Mouse (Mus musculus) stomach, embryonic 14.5 days (tissue): ENCODE measurements around the gene Vmn1r1. TPM values are rescaled to one million over a fixed set of nuclear protein-coding genes. Genes with fewer than 3 reads are reported as not detected.
"Not testable (repeated sequence)": the region's sequence is repeated elsewhere in the genome, so short reads cannot be mapped to it uniquely, and the experiment has no call there.

Experiments
- ATAC-seq: fragments of 200-750 bp; cut with Nextera tagmentation; 2 replicates; pipeline ENCODE4 v1.8.0; 2017; ENCODE audit warnings: low read depth, moderate TSS enrichment; ENCODE audit not compliant: insufficient number of reproducible peaks, insufficient read depth, low FRiP score
- H3K27ac ChIP-seq: fragments of 300-500 bp; sonication (generic); 2 replicates; pipeline ENCODE4 v1.5.1; 2014; ENCODE audit warnings: mild to moderate bottlenecking, low read length, moderate library complexity, mixed read lengths
- H3K27me3 ChIP-seq: fragments of 300-500 bp; sonication (generic); 2 replicates; pipeline ENCODE4 v1.6.1; 2014; ENCODE audit warnings: low read length, control low read depth, mixed read lengths; ENCODE audit not compliant: control insufficient read depth, insufficient read depth
- H3K36me3 ChIP-seq: fragments of 300-500 bp; sonication (generic); 2 replicates; pipeline ENCODE4 v1.6.1; 2014; ENCODE audit warnings: mild to moderate bottlenecking, control low read depth, low read length, moderate library complexity, mixed read lengths; ENCODE audit not compliant: control insufficient read depth, insufficient read depth
- H3K4me1 ChIP-seq: fragments of 300-500 bp; sonication (generic); 2 replicates; pipeline ENCODE4 v1.6.1; 2014; ENCODE audit warnings: low read length, control low read depth, mixed read lengths; ENCODE audit not compliant: control insufficient read depth, insufficient read depth
- H3K4me2 ChIP-seq: fragments of 300-500 bp; sonication (generic); replicated peaks from 2 replicates; pipeline ENCODE4 v1.6.1; 2014; ENCODE audit warnings: low read depth, low read length, control low read depth
- H3K4me3 ChIP-seq: fragments of 300-500 bp; sonication (generic); 2 replicates; pipeline ENCODE4 v1.5.1; 2014; ENCODE audit warnings: low read depth, low read length, control low read depth
- H3K9ac ChIP-seq: fragments of 300-500 bp; sonication (generic); replicated peaks from 2 replicates; pipeline ENCODE4 v1.6.1; 2014; ENCODE audit warnings: low read depth, mild to moderate bottlenecking, control low read depth, low read length, moderate library complexity, mixed read lengths
- H3K9me3 ChIP-seq: fragments of 300-500 bp; sonication (generic); 2 replicates; pipeline ENCODE4 v1.6.1; 2016; ENCODE audit warnings: low read depth, low read length, control low read depth; ENCODE audit not compliant: control insufficient read depth
- WGBS: fragments of 180-500 bp; shearing (Covaris S2); extraction: QIAGEN DNeasy Blood & Tissue Kit; methylation state at CpG from one replicate; pipeline ENCODE4 v1.1.7; 2014; 5-methylcytosine and 5-hydroxymethylcytosine counted together
- polyA plus RNA-seq: library from polyadenylated mRNA; unstranded; fragments of >200 nt; fragmentation: Nextera tagmentation; extraction: Ambion mirVana; gene quantifications from 2 replicates; pipeline ENCODE4 v1.2.1, GENCODE M21; 2014

The Vmn1r1 gene
- polyA plus RNA-seq, 1 experiment from 2014 or later, result not detected

DNA sequence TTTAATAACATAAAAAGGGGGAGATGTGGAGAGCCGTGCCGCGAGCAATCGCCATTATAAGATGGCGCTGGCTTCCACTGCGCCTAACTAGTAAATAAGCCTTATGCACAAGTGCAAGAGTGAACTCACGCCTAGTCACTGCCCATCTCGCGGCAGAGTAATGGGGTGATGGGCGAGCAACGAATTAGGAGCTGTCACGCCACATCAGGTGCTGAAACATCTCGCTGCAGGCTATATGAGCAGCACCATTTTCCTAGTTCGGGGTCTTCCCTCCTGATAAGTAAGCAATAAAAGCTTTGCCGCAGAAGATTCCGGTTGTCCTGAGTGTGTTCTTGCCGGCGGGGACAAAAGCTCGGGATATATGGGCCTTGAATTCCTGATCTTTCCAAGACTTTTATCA is 12.7 kb upstream of the Vmn1r1 start:
- not testable (repeated sequence) for H3K36me3 ChIP-seq, H3K4me2 ChIP-seq, H3K9ac ChIP-seq, ATAC-seq, H3K4me3 ChIP-seq, H3K27me3 ChIP-seq, H3K4me1 ChIP-seq, H3K9me3 ChIP-seq, H3K27ac ChIP-seq
- 94% methylated on average over 19 of the region's 19 CpGs for WGBS

DNA sequence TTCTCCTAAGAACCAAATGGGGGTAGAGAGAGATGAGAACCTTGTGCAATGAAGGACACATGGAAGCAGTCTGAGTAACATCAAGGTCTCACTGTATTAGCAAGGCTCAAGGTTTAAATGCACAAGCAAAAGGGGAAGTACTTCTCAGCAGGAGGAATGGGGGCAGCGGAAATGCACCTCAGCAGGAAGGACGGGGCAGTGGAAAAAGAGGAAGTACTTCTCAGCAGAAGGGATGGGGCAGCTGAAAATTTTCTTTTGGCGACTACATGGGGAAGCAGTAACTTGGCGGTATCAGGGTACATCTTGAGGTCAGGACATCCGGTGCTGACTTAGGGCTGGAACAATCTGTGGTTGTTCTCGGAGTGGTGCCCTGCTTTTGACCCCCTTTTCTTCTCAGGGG is 5.9 kb upstream of the Vmn1r1 start:
- not testable (repeated sequence) for ATAC-seq, H3K4me2 ChIP-seq, H3K4me1 ChIP-seq, H3K9ac ChIP-seq, H3K9me3 ChIP-seq, H3K27ac ChIP-seq, H3K27me3 ChIP-seq, H3K4me3 ChIP-seq, H3K36me3 ChIP-seq
- 90% methylated on average over 6 of the region's 6 CpGs for WGBS

DNA sequence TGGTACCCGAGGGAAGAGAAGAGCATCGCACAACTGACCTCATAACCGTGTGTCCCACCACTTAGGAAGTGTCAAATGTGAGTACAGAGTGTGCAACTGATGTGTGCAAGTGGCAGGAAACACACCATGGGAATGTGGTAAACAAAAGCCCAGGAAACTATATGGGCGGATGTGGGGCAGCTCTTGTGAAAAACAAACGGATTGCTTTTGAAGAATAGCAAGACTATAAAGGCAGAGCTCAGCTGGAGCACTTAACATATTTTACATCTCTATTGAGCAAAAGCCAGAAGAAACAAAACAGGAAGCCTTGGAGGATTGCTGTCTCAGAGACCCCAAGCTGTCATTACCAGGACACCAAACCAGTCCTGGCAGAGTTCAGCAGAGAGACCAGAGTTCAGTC is 1.3 kb downstream of the Vmn1r1 start:
- no peak overlapping the region for H3K9ac ChIP-seq
- WGBS, result 47% methylated on average over 5 of the region's 5 CpGs
- H3K9me3 ChIP-seq, result no peaks in the 10 kb centered on the region
- no peaks in the 10 kb centered on the region for H3K27me3 ChIP-seq
- no peak overlapping the region for H3K27ac ChIP-seq
- no peaks in the 10 kb centered on the region for H3K4me1 ChIP-seq
- H3K4me3 ChIP-seq, result no peak overlapping the region
- no peak overlapping the region for H3K4me2 ChIP-seq
- no peak for ATAC-seq
- H3K36me3 ChIP-seq, result no peaks in the 10 kb centered on the region

DNA sequence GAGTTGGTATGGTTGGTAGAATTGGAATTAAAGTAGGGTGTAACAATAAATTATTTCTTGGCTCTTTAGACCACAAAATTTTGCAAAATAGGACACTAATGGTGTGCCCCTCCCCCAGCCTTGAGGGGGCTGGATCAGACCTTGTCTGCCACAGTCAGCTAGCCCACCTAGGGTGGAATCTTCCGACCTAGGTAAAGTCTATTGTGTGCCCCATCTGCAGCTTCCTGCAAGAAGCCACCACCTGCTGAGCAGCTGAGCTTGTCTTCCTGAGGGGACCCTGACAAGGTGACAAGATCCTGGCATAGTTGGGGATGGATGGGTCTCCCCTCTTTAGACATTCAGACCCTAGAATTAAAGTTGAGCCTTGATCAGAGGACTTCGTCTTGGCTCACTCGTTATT is 4.7 kb downstream of the Vmn1r1 start:
- no peak for ATAC-seq
- Histone ChIP-seq H3K27me3 (no peaks in the 10 kb centered on the region), H3K9ac (no peak overlapping the region), H3K36me3 (no peaks in the 10 kb centered on the region), H3K9me3 (no peaks in the 10 kb centered on the region), H3K4me1 (no peaks in the 10 kb centered on the region), H3K4me3 (no peak overlapping the region), H3K4me2 (no peak overlapping the region), H3K27ac (no peak overlapping the region)
- 80% methylated on average over 3 of the region's 3 CpGs for WGBS

DNA sequence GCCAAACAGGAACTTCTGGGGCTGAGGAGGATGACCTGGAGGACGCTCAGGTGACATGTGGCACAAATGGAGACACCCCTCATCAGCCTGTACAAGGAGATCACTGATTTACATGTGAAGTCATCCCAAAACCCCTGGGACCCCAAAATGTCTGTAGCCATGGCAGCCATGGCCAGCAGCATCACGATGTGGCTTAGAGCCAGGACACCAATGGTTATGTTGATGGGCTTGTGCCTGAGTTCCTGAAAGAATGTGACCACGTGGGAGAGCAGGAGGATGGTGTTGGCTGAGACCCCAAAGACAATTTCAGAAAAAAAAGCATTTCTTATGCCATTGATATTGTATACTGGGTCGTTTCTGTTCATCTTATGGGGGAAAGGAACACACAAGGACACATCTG is 6.6 kb downstream of the Vmn1r1 start:
- H3K4me1 ChIP-seq, result no peaks in the 10 kb centered on the region
- ATAC-seq, result no peak
- no peaks in the 10 kb centered on the region for H3K27me3 ChIP-seq
- H3K4me3 ChIP-seq, result no peak overlapping the region
- H3K4me2 ChIP-seq, result no peak overlapping the region
- H3K9ac ChIP-seq, result no peak overlapping the region
- no peaks in the 10 kb centered on the region for H3K9me3 ChIP-seq
- WGBS, result 77% methylated on average over 4 of the region's 4 CpGs
- H3K27ac ChIP-seq, result no peak overlapping the region
- H3K36me3 ChIP-seq, result no peaks in the 10 kb centered on the region

DNA sequence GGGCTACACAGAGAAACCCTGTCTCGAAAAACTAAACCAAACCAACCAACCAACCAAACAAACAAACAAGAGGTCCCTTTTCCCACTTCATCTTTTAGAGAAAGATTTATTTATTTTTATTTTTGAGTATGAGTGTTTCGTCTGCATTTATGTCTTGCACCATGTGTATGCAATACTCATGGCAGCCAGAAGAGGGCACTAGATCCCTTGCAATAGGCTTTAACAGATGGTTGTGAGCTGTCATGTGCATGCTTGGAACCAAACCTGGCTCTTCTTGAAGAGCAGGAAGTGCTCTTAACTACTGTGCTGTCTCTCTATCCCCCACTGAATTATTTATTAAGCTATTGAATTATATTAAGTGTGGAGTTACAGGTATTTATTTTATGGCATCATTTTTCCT is 14.3 kb downstream of the Vmn1r1 start:
- no peaks in the 10 kb centered on the region for H3K36me3 ChIP-seq
- no peaks in the 10 kb centered on the region for H3K27me3 ChIP-seq
- 87% methylated on average over 2 of the region's 2 CpGs for WGBS
- no peak overlapping the region for H3K9ac ChIP-seq
- H3K9me3 ChIP-seq, result no peaks in the 10 kb centered on the region
- H3K27ac ChIP-seq, result no peak overlapping the region
- no peak for ATAC-seq
- no peaks in the 10 kb centered on the region for H3K4me1 ChIP-seq
- no peak overlapping the region for H3K4me3 ChIP-seq
- no peak overlapping the region for H3K4me2 ChIP-seq

DNA sequence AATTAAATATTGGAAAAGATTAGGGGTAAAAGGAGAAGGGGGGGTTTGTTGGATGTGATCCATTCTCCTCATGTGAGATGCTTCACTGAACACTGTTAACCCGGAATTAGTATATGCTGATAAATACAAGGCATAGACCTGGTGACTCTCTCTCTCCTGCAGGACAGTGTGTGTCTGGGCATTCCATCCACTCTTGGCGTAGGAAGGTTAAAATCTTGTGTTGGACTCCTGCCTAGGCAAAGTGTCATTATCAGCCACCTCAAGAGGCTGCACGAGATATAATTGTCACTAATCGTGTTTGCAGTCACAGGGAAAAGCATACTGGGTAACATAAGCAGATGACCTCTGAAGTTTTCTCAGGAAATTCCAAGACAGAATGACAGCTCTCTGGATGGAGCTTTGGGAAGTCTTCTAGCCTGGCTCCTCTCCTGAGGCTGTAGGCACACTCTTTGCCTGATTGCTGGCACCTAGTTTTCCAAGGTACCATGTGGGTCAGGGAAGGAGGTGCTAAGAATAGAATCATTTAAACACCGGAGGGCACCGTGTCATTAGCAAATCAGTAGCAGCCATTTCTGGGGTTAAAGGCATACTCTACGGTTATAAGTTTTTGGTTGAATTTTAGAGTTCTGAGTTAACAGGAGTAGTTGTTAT is 15.3 kb downstream of the Vmn1r1 start:
- Histone ChIP-seq H3K36me3 (no peaks in the 10 kb centered on the region), H3K4me1 (no peaks in the 10 kb centered on the region), H3K27ac (no peak overlapping the region), H3K4me2 (no peak overlapping the region), H3K4me3 (no peak overlapping the region), H3K9me3 (no peaks in the 10 kb centered on the region), H3K27me3 (no peaks in the 10 kb centered on the region), H3K9ac (no peak overlapping the region)
- whole genome bisulfite sequencing, result 67% methylated on average over 7 of the region's 7 CpGs
- ATAC-seq, result no peak

DNA sequence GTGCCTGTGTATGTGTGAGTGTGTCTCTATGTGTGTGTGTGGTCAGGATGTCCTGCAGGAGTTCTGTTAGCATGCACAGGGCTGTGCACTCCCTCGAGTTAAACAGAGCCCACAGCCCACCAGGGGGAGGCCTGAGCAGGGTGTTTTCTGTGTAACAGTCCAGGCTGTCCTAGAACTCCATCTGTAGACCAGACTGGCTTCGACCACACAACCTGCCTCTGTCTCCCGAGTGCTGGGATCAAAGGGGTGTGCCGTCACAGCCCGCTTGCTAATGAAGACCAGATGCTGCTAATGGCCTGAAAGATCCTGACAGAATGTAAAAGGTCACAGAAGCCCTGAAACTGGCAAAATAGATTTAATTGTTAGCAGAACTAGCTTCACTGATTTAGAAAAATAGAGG is 18.7 kb downstream of the Vmn1r1 start:
- H3K4me1 ChIP-seq, result no peaks in the 10 kb centered on the region
- no peaks in the 10 kb centered on the region for H3K27me3 ChIP-seq
- H3K36me3 ChIP-seq, result no peaks in the 10 kb centered on the region
- 50% methylated on average over 5 of the region's 5 CpGs for WGBS
- H3K9ac ChIP-seq, result no peak overlapping the region
- no peaks in the 10 kb centered on the region for H3K9me3 ChIP-seq
- ATAC-seq, result no peak
- no peak overlapping the region for H3K27ac ChIP-seq
- no peak overlapping the region for H3K4me3 ChIP-seq
- H3K4me2 ChIP-seq, result no peak overlapping the region

DNA sequence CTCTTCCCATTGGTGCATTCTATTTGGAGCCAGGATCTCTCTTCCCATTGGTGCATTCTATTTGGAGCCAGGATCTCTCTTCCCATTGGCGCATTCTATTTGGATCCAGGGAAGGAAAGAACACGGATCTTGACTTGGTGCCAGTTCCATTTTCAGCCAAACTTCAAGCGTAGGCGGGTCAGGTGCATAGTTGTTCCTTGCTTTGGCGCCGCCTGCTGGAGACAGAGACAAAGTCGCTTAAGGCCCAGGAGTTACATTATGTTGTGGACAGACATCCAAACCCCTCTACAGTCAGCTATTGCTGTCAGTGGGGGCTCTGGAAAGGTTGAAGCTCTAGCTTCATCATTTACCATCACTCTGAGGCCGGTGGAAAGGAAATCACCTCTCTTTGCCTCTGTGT is 21.0 kb downstream of the Vmn1r1 start:
- ATAC-seq, result no peak

More for the DNA sequence above, 21.0 kb downstream of the Vmn1r1 start:
- Histone ChIP-seq H3K9me3 (no peaks in the 10 kb centered on the region), H3K36me3 (no peaks in the 10 kb centered on the region), H3K27me3 (no peaks in the 10 kb centered on the region), H3K4me3 (no peak overlapping the region), H3K4me1 (no peaks in the 10 kb centered on the region), H3K4me2 (no peak overlapping the region), H3K9ac (no peak overlapping the region), H3K27ac (no peak overlapping the region)
- 76% methylated on average over 8 of the region's 8 CpGs for WGBS
